Mouse (Mus musculus) adrenal gland (tissue): ENCODE measurements around the gene Mrpl41.

Experiments
- intact Hi-C: fragments of 180-260 bp; cut with DNase I; formaldehyde crosslinking; loops from one replicate; pipeline ENCODE4 v1.15.1; 2025
- microRNA-seq, 2 experiments: library from miRNA; unstranded; fragments of <30 nt; microRNA quantifications; one replicate each; pipeline ENCODE4; 2019

Mrpl41 gene

GRCm38 (mm10) chr2:24942092-24942491 is 32.8 kb downstream of the Mrpl41 start:
- intact Hi-C loops, result no loop called here

GRCm38 (mm10) chr2:24935057-24935796 is 39.7 kb downstream of the Mrpl41 start, which contains the start of gene Arrdc1:
Gene Arrdc1 (minus strand): TSS chr2:24935252.
- intact Hi-C loops, result no loop called here

GRCm38 (mm10) chr2:24934441-24934963 is 40.4 kb downstream of the Mrpl41 start:
- intact Hi-C loops, result no loop called here

GRCm38 (mm10) chr2:24929593-24929992 is 45.3 kb downstream of the Mrpl41 start:
- intact Hi-C loops, result no loop called here

GRCm38 (mm10) chr2:24929119-24929518 is 45.8 kb downstream of the Mrpl41 start:
- intact Hi-C loops, result no loop called here

- intact Hi-C loops, result no loop called here
Measured at GRCm38 (mm10) chr2:24927810-24928479, 47.0 kb downstream of the Mrpl41 start.

- intact Hi-C loops, result no loop called here
Measured at GRCm38 (mm10) chr2:24926965-24927358, 47.9 kb downstream of the Mrpl41 start.

- intact Hi-C loops, result no loop called here
Measured at GRCm38 (mm10) chr2:24926345-24926964, 48.4 kb downstream of the Mrpl41 start.

- intact Hi-C loops, result no loop called here
Measured at GRCm38 (mm10) chr2:24925284-24925683, 49.6 kb downstream of the Mrpl41 start.

Small RNAs within 50 kb of the gene (microRNA-seq; reads per million reads assigned to microRNA genes)
- 0 reads per million in 2 experiments for gene Gm22875
